Mouse (Mus musculus) naive thymus-derived CD4-positive, alpha-beta T cell, adult 2 months (primary cell): ENCODE data around the gene Erp44.
A peak's percentile ranks its signal among the peaks of the same experiment; 100 is the strongest.

ENCODE experiments used
- DNase-seq: peaks from one replicate; pipeline ENCODE4 v3.0.0-alpha.2; 2011; ENCODE audit warnings: low read depth

The Erp44 gene

DNA sequence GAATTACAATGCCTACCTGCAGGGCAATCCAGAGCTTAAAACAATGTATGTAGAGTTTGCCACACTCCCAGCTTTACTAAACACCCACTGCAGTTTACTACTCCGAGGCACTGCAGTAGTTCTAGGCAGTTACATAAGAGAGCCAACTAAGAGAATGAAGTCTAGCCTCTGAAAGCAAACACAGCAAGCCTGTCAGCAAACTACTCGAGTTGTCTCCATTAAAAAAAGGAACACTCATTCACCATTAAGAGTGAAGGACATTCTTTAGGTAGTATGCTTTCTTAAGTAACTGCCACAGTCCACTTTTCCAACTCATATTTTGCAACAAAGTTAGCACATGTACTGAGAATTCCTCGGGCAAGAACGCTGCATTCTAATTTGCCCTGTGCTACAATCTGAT is 40.3 kb downstream of the Erp44 start:
- DNase-seq = no peak

DNA sequence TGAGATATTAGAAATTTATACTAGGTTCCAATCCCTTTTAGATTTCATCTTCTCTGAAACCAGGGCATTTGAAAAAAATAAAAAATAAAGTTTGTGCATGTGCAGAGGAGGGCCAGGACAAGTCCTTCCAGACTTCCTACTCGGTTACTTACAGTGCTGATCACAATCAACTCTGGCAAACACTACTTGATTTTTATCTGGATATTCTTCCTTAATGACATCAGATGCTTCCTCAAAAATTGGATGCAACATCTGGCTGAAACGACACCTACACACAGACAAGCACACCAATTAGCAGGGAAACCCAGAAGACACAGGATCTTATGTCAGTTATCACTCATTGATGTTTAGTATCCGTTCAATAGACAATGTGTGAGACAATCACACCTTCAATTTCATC is 42.6 kb downstream of the Erp44 start:
- DNase-seq = no peak

DNA sequence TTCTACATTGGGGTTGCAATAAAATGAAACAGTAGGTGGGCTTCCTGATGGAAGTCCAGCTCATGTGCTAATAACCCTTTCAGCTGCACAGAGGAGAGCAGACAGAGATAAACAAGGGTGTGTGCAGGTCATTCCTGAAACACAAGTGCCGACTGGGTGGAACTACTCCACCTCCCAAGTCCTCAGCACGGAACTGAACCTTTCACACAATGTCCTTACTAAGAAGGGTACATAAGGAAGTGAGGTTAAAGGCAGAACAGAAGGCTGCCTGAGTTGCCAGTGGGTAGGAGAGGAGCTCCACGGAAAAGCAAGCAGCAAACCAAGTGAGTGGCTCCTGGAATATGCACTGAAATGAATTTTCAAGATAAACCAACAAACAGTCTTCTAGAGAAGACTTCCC is 52.6 kb downstream of the Erp44 start:
- no peak for DNase-seq

DNA sequence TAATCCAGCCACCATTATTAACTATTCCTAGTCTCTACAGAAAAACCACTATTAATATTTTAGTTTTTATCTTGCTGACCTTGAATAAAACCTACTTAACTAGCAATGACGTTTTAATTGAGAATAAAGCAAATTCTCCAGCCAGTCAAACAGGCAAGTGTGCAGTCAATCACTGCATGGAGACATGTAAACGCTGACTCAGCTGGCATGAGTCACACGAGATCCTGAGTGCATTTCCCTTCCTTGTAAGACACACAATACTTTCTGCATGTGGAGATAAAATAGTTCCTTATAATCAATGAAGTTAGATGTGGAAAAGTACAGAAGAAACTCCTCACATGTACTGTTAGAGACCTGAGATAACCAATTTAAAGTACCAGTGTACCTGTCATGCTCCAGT is 53.8 kb downstream of the Erp44 start:
- no peak for DNase-seq

DNA sequence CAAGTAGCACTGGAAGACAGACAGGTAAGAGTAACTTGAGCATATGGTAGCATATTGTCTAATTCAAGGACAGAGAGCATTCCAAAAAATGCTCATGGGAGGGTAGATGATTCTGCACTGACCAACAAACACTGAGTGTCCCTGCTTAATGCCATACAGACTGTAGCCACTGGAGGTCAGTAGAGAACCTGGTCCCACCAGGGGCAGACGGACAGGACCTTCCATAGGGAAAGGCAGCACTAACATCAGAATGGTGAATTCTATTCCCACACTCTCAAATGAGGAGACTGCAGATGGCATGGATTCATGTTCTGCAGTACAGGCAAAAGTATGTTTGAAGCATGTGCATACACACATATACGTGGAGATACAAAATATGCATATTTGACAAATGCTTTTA is 54.2 kb downstream of the Erp44 start:
- peak; percentile 27 for DNase-seq

DNA sequence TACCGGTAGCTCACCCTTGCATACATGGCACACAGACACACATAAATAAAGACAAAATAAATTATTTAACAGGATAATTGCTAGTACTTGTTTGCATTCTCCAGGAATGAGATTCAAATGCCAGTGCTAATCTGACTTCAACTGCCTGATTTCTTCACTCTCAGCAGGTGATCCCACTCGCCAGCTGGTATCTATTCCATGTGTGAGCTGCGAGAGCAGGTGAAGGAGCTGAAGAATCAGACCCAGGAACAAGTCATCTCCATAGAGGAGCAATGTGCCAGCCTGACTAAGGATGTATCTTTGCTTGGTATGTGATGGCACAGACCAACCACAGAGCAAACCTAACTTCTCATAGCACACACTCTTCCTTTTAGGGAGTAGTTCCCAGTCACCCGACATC is 75.8 kb downstream of the Erp44 start:
- no peak for DNase-seq

DNA sequence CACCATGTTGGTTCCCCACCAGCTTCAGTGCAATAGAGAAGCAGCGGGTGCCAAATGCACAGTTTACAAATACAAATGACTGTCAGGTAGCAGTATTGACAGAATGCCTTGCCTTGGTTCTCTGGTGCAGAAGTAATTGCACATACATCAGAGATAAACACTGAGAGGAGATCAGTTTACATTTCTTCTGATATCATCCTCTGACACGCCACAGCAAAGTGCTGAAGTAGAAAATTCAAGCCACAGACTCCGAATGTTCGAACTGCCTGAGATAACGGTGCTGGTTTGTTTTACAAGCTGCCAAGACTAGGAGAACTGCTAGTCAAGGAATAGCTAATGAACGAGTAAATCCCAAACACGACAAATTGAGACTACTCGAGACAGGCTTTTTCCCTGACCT is 80.9 kb downstream of the Erp44 start:
- no peak for DNase-seq

DNA sequence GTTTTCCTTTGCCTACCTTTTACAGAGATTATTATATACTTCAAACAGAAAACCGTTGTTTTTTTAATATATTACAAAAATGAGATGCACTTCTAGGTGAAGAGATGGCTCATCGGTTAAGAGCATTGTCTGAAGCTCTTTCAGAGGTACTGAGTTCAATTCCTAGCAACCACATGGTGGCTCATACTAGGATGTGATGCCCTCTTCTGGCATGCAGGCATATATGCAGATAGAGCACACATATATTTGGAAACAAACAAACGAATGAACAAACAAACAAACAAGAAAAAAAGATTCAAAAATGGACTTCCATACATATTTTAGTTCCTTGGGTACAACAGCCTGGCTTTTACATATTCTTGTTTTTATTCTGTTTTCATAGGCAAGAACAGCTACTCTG is 81.4 kb downstream of the Erp44 start:
- DNase-seq = peak; percentile 34

DNA sequence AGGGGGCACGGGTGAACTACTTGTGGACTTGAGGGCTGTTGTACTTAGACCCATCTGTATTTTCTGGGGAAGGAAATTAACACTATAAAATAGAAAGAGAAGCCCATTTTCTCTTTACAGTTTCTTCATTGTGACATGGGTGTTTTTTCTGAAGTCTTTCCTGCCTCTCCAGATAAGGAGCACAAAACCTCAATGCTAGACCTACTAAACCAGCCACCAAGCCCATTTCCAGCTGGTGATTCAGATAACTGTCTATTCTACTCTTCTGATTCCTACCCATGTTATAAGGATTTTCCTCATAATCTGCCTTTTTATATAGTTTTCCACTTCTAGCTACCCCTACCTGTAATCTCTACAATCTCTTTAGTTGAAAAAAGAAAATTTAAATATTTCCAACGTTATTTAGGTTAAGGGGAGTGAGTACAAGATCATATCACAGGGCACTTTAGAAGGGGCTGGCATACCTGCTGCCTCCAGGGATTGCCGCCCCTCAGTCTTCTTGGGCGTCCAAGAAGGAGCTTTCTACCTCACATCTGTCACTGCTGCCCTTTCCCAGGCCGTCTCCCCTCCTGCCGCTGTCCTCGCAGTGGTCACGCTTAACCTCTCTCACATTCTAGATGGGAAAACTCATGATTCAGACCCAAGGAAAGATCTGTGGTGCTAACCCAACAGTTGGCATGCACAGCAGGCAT is 97.1 kb downstream of the Erp44 start:
- no peak for DNase-seq

DNA sequence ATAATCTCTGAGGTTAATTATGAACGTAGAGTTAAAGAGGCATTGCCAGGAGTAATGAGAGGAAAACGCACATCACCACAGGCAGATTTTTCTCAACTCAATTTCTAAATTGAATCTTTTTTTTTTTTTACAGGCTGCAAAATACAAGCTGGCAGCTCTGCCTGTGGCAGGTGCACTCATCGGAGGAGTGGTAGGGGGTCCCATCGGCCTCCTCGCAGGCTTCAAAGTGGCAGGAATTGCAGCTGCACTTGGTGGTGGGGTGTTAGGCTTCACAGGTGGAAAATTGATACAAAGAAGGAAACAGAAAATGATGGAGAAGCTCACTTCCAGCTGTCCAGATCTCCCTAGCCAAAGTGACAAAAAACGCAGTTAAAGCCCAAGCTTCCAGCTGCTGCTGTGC is 98.0 kb downstream of the Erp44 start:
- no peak for DNase-seq

DNA sequence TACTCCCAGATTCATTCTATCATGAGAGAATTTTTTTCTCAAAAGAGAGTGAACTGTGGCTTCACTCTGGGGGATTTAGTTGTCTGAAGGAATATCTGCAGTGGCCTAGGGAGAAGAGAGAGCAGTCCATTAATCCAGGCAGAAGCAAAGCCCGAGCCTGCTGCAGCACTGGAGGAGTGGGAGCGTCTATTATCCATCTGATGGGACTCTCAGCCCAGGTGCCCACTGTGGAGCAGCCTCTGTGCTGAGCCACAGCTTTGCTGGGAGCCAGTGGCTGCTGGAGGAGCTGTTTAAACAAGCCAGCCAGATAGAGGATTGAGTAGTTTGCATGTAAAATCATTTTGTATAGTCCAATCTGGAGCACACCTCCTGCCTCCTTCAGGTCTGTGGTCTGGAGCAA is 98.4 kb downstream of the Erp44 start:
- DNase-seq = no peak

DNA sequence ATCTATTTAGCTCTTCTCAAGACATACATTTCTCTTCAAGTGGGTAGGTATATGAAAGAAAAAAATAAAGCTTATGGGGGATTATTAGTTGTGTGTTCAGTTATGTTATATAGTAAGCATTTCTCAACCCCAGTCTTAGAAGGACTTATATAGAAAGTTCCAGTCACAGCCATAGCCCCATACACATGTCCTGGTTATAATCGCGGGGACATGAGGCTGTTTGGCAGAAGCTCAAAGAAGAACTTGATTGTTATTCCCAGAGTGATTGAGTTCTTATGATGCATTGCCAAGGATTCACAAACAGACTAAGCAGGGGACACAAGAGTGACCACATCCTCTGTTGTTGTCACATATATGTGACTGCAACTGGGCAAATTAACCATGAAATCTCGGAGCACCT is 103.7 kb downstream of the Erp44 start:
- DNase-seq = no peak

DNA sequence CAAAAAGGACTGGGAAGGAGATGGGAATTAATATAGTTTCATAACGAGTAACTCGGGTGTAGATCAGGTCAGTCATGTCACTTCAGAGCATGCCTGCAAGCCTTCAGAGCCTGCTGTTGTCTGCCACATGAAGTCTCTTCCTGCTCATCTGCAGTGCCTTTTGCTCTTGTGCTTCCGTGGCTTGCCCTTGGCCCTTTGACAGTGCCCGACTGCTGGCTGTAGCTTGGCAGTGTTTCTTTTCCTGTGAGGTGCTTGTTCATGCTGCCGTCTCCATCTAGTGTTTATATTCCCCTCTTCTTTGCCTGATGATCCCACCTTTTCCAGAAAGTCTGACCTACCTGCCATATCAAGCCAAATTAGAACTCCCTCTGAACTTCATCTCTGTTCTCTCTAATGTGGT is 115.5 kb downstream of the Erp44 start:
- DNase-seq = peak; percentile 17

DNA sequence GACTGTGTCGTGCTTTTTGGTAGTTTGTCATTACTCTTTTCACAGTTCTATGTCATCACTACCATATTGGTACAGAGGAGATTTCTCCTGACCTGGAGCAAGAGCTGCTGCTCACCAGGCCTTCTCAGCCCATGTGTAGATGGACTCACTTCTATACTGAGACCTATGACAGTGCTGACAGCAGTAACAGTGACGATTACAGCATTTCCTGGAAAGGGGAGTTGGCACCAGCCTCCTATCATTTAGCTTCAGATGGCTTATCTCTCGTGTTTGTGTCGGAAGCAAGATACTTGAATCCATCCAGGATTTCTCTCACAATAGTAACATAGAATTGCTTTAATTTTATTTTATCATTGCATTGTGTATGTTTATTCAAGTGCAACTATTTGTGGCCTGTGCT is 119.0 kb downstream of the Erp44 start:
- no peak for DNase-seq

DNA sequence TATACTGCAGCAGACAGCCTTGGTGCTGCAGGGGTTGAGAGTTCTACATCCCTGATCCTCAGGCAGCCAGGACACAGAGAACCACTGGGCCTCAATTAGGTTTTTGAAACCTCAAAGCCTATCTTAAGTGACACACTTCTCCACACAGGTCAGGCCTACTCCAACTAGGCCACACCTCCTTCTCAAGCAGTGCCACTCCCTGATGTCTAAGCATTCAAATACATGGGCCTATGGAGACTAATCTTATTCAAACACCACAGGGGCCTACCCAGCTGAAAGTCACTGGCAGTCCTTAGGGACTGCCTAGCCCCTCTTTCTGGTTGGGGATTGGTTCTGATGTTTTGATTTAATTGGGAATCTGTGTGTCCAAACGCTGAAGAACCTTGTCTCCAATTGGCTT is 123.5 kb downstream of the Erp44 start:
- no peak for DNase-seq

DNA sequence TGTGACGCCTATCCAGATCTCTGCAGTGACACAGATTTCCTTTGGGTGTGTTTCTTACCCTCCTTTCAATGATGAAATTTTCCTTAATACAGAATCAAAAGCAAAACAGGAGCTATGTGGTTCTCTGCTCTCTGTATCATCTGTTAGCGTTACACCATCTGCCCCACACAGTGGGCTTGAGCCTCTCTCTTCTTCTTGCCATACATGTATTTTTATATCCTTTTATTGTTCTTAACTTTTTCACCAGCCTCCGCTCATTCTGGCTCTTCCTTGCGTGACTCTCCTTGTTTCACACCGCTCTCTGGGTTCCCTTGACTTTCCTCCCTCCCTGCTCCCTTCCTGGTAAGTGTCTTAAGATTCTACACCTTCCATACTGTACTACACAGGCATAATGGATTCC is 126.1 kb downstream of the Erp44 start:
- no peak for DNase-seq

DNA sequence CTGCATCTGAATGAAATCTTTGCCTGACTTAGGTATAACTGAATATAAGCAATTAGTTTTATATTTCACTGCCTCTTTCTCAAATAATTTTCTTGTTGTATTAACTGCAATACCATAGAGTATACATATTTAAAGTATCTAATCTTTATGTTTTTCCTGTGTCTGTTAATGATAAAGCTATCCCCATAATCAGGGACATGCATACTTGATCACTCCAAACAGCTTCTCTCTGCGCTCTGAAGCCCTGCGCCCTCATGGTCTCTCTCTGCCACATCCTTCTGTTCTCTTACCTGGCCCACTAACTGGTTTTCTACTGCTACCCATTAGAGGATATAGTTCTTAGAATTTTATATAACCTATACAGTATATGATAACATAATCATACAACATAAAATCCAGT is 129.9 kb downstream of the Erp44 start:
- no peak for DNase-seq
